Mouse (Mus musculus): ENCODE measurements around the gene Phldb3.

Phldb3 gene

GRCm38 (mm10) chr7:24637046-24637445, 26.5 kb downstream of the Phldb3 start:
- DNase-seq: no peak

DNA sequence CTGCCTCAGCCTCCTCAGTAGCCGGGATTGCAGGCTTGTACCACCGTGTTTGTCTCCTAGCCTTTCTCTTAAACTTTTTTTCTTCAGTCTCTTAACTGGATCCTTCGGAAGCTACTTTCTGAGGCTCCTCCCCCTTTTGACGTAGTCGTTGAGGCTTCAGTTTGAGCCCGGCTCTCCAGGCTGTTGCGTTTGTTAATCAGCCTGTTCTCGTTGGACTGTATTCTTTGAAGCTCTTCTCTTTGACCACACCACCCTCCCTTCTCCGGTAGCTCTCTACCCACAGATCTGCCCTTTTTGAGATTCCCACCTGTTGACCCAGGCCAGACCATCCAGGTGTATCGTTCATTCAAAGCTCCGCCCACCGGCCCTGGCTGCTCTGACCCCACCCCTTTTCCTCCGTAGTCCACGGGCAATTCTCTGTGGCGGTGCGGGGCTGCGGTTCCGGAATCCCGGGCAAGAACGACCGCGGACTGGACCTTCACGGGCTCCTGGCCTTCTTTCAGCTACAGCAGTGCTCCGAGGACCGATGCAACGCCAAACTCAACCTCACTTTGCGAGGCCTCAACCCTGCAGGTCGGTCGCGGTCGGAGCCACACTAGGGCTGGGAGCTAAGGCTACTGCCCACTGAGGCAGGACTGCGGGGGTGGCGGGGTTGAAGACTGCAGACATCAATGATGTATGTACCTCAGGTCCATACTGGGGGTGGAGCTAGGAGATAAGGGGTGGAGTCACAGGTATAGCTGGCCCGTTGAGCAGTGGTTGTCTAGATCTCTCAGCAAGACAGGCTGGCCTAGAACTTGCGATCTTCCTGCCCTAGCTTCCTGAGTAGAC, 27.7 kb downstream of the Phldb3 start:
- DNase-seq: no peak

GRCm38 (mm10) chr7:24640450-24640849, 29.9 kb downstream of the Phldb3 start:
- DNase-seq: no peak

- DNase-seq: no peak
Measured at GRCm38 (mm10) chr7:24642491-24642890, 31.9 kb downstream of the Phldb3 start.

DNA sequence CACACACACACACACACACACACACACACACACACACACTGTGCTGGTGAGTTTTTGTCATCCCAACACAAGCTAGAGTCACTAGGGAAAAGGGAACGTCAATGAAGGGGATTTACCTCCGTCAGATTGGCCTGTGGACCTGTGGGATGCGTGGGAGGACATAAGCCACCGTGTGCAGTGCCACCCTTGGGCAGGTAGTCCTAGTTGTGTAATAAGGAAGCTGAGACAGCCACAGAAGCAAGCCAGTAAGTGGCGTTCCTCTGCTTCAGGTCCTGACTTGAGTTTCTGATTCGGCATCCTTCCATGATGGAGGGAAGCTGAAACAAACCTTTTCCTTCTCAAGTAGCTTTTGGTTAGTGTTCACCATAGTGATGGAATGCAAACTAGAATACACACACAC, 33.9 kb downstream of the Phldb3 start:
- DNase-seq: no peak

GRCm38 (mm10) chr7:24644996-24645395, 34.4 kb downstream of the Phldb3 start:
- no peak for DNase-seq

DNA sequence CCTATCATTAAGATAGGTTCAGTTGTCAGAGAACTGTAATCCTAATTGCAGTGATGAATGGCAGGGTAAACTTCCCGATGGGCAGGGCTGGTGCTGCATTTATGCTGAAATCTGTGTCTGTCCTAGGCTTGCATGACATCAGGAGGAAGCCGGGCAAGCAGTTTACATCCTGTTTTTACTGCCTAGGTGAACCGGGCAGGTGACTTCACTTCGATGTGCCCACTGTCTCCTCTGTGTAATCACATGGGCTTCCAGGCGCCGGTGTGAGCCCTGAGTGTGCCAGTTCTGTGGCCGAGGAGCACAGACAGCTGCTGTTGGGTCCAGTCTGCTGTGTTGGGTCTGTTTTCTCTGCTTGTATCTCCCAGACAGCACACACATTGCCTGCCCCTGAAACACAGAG, 35.9 kb downstream of the Phldb3 start:
- DNase-seq: no peak

- DNase-seq: peak; percentile 18
Measured at GRCm38 (mm10) chr7:24653681-24654080, 43.1 kb downstream of the Phldb3 start.

- DNase-seq: no peak
Measured at GRCm38 (mm10) chr7:24659737-24660357, 49.3 kb downstream of the Phldb3 start.

DNA sequence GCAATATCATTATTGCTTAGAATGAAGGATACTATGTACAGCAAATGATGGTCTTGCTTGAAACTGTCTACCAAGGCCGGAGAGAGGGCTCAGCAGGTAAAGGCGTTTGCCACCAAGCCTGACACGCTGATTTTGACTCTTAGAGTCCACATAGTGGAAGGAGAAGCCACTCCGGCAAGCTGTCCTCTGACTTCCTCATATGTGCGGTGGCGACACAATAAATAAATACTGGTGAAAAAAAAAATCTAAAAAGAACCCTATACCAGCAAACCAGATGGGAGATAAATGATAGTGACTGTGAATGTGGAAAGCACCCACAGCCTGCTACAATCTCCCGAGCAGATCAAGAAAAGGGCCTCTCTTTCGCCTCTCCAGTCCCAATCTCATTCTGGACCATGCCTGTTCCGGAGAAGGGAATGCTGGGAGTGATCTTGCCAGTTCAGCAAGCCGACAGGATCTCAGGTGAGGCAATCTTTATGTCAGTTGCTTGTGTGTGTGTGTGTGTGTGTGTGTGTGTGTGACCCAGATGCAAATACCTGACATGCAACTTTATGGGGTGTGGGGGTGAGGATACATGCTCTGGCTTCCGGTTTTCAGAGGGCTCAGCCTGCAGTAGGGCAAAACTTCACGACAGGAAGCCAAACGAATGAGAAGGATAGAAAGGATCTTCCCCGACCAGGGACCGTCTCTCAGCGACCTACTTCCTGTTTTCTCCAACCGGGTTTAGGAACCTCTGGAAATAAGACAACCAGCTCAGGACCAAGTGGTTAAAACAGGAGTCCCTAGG, 50.7 kb downstream of the Phldb3 start:
- no peak for DNase-seq

DNA sequence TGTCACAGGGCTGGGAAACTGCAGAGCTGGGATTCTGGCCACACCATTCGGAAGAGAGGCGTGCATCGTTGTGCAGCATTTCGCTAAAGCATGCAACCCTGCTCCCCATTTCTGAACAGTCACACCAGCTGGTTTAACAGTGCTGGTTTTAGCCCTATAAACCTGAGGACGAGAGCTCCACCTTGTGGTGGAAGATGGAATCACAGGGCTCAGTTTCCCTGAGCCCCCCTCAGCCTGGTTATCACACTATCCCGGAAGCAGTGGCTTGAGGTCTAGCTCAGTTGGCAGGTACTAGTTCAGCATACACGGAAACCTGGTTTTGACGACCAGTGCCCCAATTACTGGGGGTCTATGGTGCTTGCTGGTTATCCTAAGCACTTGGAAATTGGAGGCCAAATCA, 52.0 kb downstream of the Phldb3 start:
- peak; percentile 26 for DNase-seq

DNA sequence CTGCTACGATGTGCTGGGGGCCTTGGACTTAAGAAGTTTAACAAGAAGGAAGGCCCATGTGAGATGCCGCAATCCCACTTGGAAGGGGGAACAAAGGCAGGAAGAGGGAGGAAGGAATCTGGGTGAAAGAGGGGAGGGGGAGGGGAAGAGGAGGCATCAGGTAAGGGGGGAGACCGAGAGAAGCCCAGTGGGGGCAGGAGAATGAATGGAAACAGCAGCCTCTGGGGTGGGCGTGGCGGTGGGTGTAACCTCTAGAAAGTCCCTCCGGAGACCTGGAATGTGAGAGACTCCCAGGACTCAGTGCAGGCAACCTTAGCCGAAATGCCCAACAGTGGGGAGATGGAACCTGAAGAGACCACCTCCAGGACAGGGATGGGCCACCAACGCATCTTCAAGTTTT, 53.7 kb downstream of the Phldb3 start:
- DNase-seq: no peak

GRCm38 (mm10) chr7:24664959-24665358, 54.4 kb downstream of the Phldb3 start:
- DNase-seq: no peak

DNA sequence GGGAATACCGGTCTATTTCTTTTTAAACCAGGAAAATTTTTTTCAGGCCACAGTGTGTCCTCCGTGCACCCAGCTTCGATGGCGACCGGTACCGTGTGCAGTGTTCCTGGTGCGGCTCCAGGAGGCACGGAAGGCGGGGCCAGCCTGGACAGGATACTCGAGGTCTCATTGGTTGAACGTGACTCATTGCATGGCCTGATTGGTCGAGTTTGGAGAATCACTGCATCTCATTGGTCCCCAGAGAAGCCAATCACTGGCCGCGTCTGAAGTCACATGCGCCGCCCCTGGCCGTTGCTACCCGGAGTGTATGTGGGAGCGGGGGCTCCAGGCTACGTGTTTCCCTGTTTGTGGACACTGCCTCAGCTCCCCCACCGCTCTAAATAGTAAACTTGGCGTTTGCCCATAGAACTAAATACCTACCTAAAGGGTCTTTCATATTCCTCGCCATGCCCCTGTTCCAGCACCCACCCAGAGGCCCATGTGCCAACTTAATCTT, 61.4 kb downstream of the Phldb3 start:
- DNase-seq: no peak

- no peak for DNase-seq
Measured at GRCm38 (mm10) chr7:24676575-24676974, 66.0 kb downstream of the Phldb3 start, which contains the start of gene Tex101. Gene Tex101, minus strand, starts transcription at chr7:24676675.

All from right cerebral cortex, postnatal 25 days (tissue).